ENCODE assay signal across 29 mouse cellular contexts in the genomic region with DNA sequence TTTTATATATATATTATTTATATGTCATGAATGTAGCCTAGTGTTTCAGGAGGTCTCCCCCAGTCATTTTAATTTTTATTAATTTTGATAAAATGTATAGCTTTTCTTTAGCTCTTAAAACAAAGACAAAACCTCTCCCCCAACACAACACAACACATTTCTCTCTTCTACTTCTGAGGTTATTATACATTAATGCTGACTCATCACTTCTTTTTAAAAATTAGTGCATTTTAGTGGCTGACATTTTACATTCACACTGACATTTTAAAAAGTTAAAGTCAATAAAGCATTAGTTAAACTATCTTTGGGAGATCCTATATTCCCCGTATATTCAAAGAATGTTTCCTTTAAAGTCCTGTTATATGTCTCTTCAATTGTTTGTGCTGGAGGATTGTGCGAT.
"Had no signal": no experiment of that assay in that cellular context is flagged by ENCODE, and none has a peak within 500 bp of the region (broad histone marks: within the 10 kb centered on the region; RNA-seq: fewer than 3 reads in every experiment).

No protein-coding gene starts in this region.

- H3K4me1 ChIP-seq: heart, embryonic 13.5 days; heart, embryonic 15.5 days; hindbrain, embryonic 10.5 days; hindbrain, embryonic 12.5 days; hindbrain, embryonic 13.5 days; hindbrain, embryonic 15.5 days; intestine, embryonic 15.5 days; kidney, embryonic 15.5 days had no signal

- H3K9ac ChIP-seq: heart, embryonic 13.5 days; heart, embryonic 15.5 days; hindbrain, embryonic 12.5 days; hindbrain, embryonic 13.5 days; hindbrain, embryonic 14.5 days; hindbrain, embryonic 15.5 days; intestine, embryonic 15.5 days; kidney, embryonic 15.5 days had no signal

- H3K4me2 ChIP-seq: heart, embryonic 13.5 days; heart, embryonic 15.5 days; hindbrain, embryonic 12.5 days; hindbrain, embryonic 13.5 days; hindbrain, embryonic 14.5 days; hindbrain, embryonic 15.5 days; intestine, embryonic 15.5 days; kidney, embryonic 15.5 days had no signal

- H3K9me3 ChIP-seq: heart, embryonic 13.5 days; heart, embryonic 15.5 days; hindbrain, embryonic 10.5 days; hindbrain, embryonic 12.5 days; hindbrain, embryonic 13.5 days; hindbrain, embryonic 15.5 days; intestine, embryonic 15.5 days; kidney, embryonic 15.5 days had no signal

- H3K4me3 ChIP-seq: heart, embryonic 13.5 days; heart, embryonic 15.5 days; hindbrain, embryonic 10.5 days; hindbrain, embryonic 12.5 days; hindbrain, embryonic 13.5 days; hindbrain, embryonic 15.5 days; intestine, embryonic 15.5 days; kidney, embryonic 15.5 days; layer of hippocampus, adult 2 months; left cerebral cortex, adult 2 months had no signal

- H3K27me3 ChIP-seq: heart, embryonic 13.5 days; heart, embryonic 15.5 days; hindbrain, embryonic 12.5 days; hindbrain, embryonic 13.5 days; hindbrain, embryonic 15.5 days; intestine, embryonic 15.5 days; kidney, embryonic 15.5 days had no signal

- DNase-seq: heart, postnatal 10 days; heart, postnatal 14 days; heart, postnatal 36 days; heart, postnatal 4 days; kidney, adult 11 months; kidney, adult 18-20 months; kidney, adult 2 months; kidney, adult 8-10 months; kidney, adult 9 months; kidney, postnatal 10 days; kidney, postnatal 14 days; kidney, postnatal 25 days; kidney, postnatal 36 days; kidney, postnatal 4 days; layer of hippocampus, adult 9-11 months; layer of hippocampus, postnatal 36 days had no signal

- H3K27ac ChIP-seq: heart, embryonic 13.5 days; heart, embryonic 15.5 days; hindbrain, embryonic 10.5 days; hindbrain, embryonic 12.5 days; hindbrain, embryonic 13.5 days; hindbrain, embryonic 14.5 days; hindbrain, embryonic 15.5 days; hindbrain, postnatal 0 days; intestine, embryonic 15.5 days; kidney, embryonic 15.5 days; kidney, postnatal 0 days; layer of hippocampus, adult 2 months; left cerebral cortex, adult 2 months had no signal

- H3K36me3 ChIP-seq: heart, embryonic 13.5 days; heart, embryonic 15.5 days; hindbrain, embryonic 10.5 days; hindbrain, embryonic 12.5 days; hindbrain, embryonic 13.5 days; hindbrain, embryonic 15.5 days; intestine, embryonic 15.5 days; kidney, embryonic 15.5 days had no signal
